Mouse (Mus musculus) small intestine, adult 2 months (tissue): Measurements from ENCODE around the gene Klhdc8b. TPM values are rescaled to one million over a fixed set of nuclear protein-coding genes. Genes with fewer than 3 reads are reported as not detected.

ENCODE experiments used
- H3K27ac ChIP-seq: fragments of 200-500 bp; 2 replicates; pipeline ENCODE4 v1.5.1; 2012; ENCODE audit warnings: low read depth, low read length, control low read depth, inconsistent platforms; ENCODE audit not compliant: insufficient read depth
- H3K27me3 ChIP-seq: fragments of 200-500 bp; 2 replicates; pipeline ENCODE4 v1.6.1; 2012; ENCODE audit warnings: mild to moderate bottlenecking, moderate library complexity, low read length, inconsistent platforms; ENCODE audit not compliant: control insufficient read depth, insufficient read depth
- H3K36me3 ChIP-seq: fragments of 200-500 bp; 2 replicates; pipeline ENCODE4 v1.6.1; 2012; ENCODE audit warnings: mild to moderate bottlenecking, low read length, control low read depth, inconsistent platforms; ENCODE audit not compliant: control insufficient read depth, insufficient read depth
- H3K4me1 ChIP-seq: fragments of 200-500 bp; 2 replicates; pipeline ENCODE4 v1.6.1; 2012; ENCODE audit warnings: low read length, inconsistent platforms, mixed read lengths; ENCODE audit not compliant: control insufficient read depth, insufficient read depth, insufficient read length
- H3K4me3 ChIP-seq: fragments of 200-500 bp; 2 replicates; pipeline ENCODE4 v1.5.1; 2012; ENCODE audit warnings: low read depth, mild to moderate bottlenecking, control low read depth, inconsistent platforms, low read length, moderate library complexity
- CTCF ChIP-seq: fragments of 200-500 bp; IDR thresholded peaks from 2 replicates; pipeline ENCODE4 v1.5.1; 2012; ENCODE audit warnings: low read depth, mild to moderate bottlenecking, control low read depth, inconsistent platforms, low read length, moderate library complexity, mixed read lengths; ENCODE audit not compliant: insufficient replicate concordance, insufficient read length; ENCODE audit errors: extremely low read depth
- POLR2A ChIP-seq: fragments of 200-500 bp; IDR thresholded peaks from 2 replicates; pipeline ENCODE4 v1.6.1; 2012; ENCODE audit warnings: low read depth, mild to moderate bottlenecking, control low read depth, inconsistent platforms, low read length, moderate library complexity
- WGBS: fragments of 180-500 bp; shearing (Covaris S2); methylation state at CpG from one replicate; pipeline ENCODE4 v1.1.7; 2018; 5-methylcytosine and 5-hydroxymethylcytosine counted together
- polyA plus RNA-seq: library from polyadenylated mRNA; depleted of rRNA; stranded (reverse); fragments of >200 nt; gene quantifications from 2 replicates; pipeline ENCODE4 v1.2.3, GENCODE M21; 2012

Klhdc8b gene
- polyA plus RNA-seq, 1 experiment: 19.7 TPM

DNA sequence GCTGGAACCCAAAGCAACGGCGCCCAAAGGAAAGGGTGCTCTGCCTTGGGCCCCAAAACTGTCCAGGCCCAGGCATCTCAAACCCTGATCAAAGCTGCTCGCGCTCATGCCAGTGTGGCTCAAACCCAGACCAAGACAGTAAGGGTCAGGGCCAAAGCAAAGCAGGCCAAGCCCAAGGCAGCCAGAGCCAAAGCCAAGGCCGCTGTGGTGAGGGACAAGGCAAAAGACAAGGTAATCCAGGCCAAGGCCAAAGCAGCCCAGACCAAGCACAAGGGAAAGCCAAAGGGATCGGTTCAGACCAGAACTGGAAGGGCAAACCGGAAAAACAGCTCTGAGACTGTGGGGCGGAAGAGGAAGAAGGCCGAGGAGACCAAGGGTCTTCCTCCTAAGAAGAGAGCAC is 2.3 kb upstream of the Klhdc8b start:
- Histone ChIP-seq H3K27me3 (no peaks in the 10 kb centered on the region), H3K4me3 (no peak overlapping the region), H3K36me3 (peaks cover 23% of the 10 kb centered on the region), H3K27ac (no peak overlapping the region), H3K4me1 (peaks cover 10% of the 10 kb centered on the region)
- TF ChIP-seq CTCF (no peak), POLR2A (no peak)
- WGBS: 88% methylated on average over 9 of the region's 9 CpGs

- Histone ChIP-seq H3K27ac (peak overlapping the region; percentile 18), H3K4me1 (peaks cover 10% of the 10 kb centered on the region), H3K27me3 (no peaks in the 10 kb centered on the region), H3K36me3 (peaks cover 23% of the 10 kb centered on the region), H3K4me3 (no peak overlapping the region)
- TF ChIP-seq CTCF: no peak
- TF ChIP-seq POLR2A: no peak
- WGBS: 67% methylated on average over 10 of the region's 10 CpGs
Observed at GRCm38 (mm10) chr9:108462192-108462591, 811 bp upstream of the Klhdc8b start.

GRCm38 (mm10) chr9:108461675-108462074 is 294 bp upstream of the Klhdc8b start:
- Histone ChIP-seq H3K27me3 (no peaks in the 10 kb centered on the region), H3K4me3 (peak overlapping the region; percentile 90; the same call in 1 of the 2 replicates), H3K27ac (peak overlapping the region; percentile 18), H3K36me3 (peaks cover 23% of the 10 kb centered on the region), H3K4me1 (peaks cover 10% of the 10 kb centered on the region)
- TF ChIP-seq CTCF: no peak
- TF ChIP-seq POLR2A: no peak
- WGBS: 69% methylated on average over 5 of the region's 5 CpGs

DNA sequence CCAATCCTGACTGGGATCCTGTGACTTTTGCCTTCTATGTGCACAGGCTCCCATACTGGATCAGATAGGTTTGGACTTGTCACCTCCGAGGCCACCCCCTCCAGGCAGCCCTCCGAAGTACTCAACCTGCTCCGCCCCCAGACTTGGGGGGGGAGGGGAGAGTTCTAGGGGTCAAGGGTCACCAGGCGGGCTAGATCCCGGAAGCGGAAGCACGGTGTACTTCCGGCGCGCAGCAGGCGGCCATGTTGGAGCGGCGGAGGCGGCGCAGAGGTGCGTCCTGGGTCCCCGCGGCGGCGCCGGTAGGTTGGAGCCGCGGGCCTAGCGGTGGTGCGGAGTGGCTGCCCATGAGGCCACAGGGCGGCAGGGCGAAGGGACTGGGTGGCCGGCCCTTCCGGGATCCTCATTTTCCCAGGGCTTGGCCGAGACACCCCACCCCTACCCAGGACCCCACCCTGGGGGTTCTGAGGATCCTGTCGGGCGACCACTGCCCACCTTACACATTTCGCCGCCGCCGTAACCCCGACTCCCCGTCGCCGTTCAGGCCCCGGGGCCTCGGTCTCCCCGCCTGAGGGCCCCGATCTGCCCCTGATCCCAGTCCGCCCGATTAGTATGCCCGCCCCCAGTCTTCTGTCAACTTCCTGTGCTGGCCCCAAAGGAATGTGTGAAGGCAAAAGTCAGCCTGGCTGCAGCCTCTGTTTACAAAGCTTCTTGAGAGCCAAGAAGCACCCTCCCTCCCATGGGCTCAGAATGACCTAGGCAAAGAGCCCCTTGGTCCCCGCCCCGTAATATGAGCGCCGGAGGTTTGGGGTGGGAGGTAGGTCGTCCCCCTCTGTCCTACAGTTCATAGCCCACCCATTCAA is 832 bp downstream of the Klhdc8b start, which contains the start of gene Ccdc71:
Gene Ccdc71, plus strand, starts transcription at position 209 of the 860 bp plus-strand sequence.
- peaks cover 21% of the 10 kb centered on the region for H3K36me3 ChIP-seq
- H3K27ac ChIP-seq: peak within 1 kb of the TSS; percentile 66
- TF ChIP-seq CTCF (no peak), POLR2A (peak; percentile 45; the same call in 1 of the 2 replicates)
- peak within 1 kb of the TSS; percentile 90 for H3K4me3 ChIP-seq
- H3K27me3 ChIP-seq: no peaks in the 10 kb centered on the region
- under 1% methylated on average over 50 of the region's 52 CpGs for WGBS
- H3K4me1 ChIP-seq: peaks cover 10% of the 10 kb centered on the region

DNA sequence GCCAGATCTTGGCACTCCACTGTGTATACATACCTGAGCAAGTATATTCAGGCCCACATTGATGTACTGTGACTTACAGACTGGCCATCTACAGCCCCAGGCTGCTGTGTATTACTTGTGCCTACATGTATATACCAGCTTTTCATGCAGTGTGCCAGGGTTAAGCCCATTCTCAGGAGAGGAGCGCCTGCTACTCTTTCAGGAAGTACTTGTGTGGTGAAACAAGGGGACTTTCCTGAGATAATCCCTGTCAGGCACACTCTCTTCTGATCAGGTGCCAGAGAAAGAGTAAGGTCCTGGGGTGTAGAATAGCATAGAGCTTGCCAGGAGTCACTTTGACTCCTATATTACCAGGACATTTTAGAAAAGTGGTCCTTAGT is 1.5 kb downstream of the Klhdc8b start:
- Histone ChIP-seq H3K4me1 (peaks cover 10% of the 10 kb centered on the region), H3K36me3 (peaks cover 17% of the 10 kb centered on the region), H3K27me3 (no peaks in the 10 kb centered on the region), H3K27ac (peak overlapping the region; percentile 66; the same call in 1 of the 2 replicates), H3K4me3 (peak overlapping the region; percentile 90)
- TF ChIP-seq POLR2A (no peak), CTCF (no peak)
- WGBS: 55% methylated on average over 1 of the region's 1 CpGs

GRCm38 (mm10) chr9:108456953-108457352 is 4.4 kb downstream of the Klhdc8b start:
- Histone ChIP-seq H3K36me3 (no peaks in the 10 kb centered on the region), H3K27me3 (no peaks in the 10 kb centered on the region), H3K4me1 (peaks cover 17% of the 10 kb centered on the region), H3K4me3 (no peak overlapping the region), H3K27ac (no peak overlapping the region)
- WGBS: 89% methylated on average over 10 of the region's 10 CpGs
- no peak for TF ChIP-seq POLR2A
- no peak for TF ChIP-seq CTCF
